In the genomic region with DNA sequence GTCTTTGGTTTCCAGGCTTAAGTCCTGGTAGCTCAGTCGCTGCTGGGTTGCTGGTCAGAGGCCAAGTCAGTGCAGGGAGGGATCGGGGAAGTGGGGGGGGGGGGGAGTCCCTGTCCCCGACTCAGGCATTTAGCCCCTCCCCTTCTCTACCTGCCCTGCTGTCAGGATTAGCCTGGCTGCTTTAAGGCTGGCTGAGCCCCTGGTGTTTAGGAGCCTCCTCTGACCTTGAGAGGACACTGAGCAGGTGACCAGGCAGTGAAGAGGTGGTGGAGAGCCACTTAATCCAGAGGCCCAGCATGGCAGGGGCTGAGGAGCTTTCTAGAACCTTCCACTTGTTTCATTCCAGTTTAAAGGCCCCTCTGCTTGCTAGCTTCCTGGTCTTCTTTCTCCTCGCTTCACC, we compare ENCODE assay signal across 25 mouse cellular contexts. TPM values are rescaled to one million over a fixed set of nuclear protein-coding genes. Genes with fewer than 3 reads are reported as not detected.
A peak's percentile ranks its signal among the peaks of the same experiment; 100 is the strongest.
DNase-seq lines count a peak whose midpoint lies in the region; ATAC-seq and TF ChIP-seq lines count a peak whose summit lies in the region.
"Had no signal": no experiment of that assay in that cellular context is flagged by ENCODE, and none has a peak within 500 bp of the region (broad histone marks: within the 10 kb centered on the region; RNA-seq: fewer than 3 reads in every experiment).

No protein-coding gene starts in this region.

- no peak overlapping the region for H3K4me3 ChIP-seq in neural tube, embryonic 12.5 days
- no peak overlapping the region for H3K4me3 ChIP-seq in neural tube, embryonic 15.5 days (replicated peaks)
- H3K4me3 ChIP-seq in hindbrain, postnatal 0 days (ENCODE audit: low read length) = no peak overlapping the region
- H3K4me3 ChIP-seq: embryonic facial prominence, embryonic 13.5 days; gastrocnemius, adult 2 months; liver, embryonic 12.5 days had no signal

- H3K27ac ChIP-seq in neural tube, embryonic 12.5 days = no peak overlapping the region
- no peak overlapping the region for H3K27ac ChIP-seq in neural tube, embryonic 15.5 days (replicated peaks)
- no peak overlapping the region for H3K27ac ChIP-seq in hindbrain, postnatal 0 days
- H3K27ac ChIP-seq: embryonic facial prominence, embryonic 13.5 days; gastrocnemius, adult 2 months; liver, embryonic 12.5 days had no signal

- peaks cover 6% of the 10 kb centered on the region; the same call in 1 of the 2 replicates for H3K27me3 ChIP-seq in neural tube, embryonic 12.5 days (replicated peaks)
- H3K27me3 ChIP-seq in neural tube, embryonic 15.5 days (replicated peaks) = no peaks in the 10 kb centered on the region
- no peaks in the 10 kb centered on the region for H3K27me3 ChIP-seq in hindbrain, postnatal 0 days (ENCODE audit: insufficient read depth, low read length)
- H3K27me3 ChIP-seq: embryonic facial prominence, embryonic 13.5 days had no signal

- ATAC-seq in neural tube, embryonic 12.5 days (ENCODE audit: low FRiP score, low read depth) = no peak
- no peak for ATAC-seq in neural tube, embryonic 15.5 days (ENCODE audit: low FRiP score)
- ATAC-seq in hindbrain, postnatal 0 days = no peak
- ATAC-seq: forebrain, postnatal 0 days; liver, embryonic 12.5 days; midbrain, embryonic 16.5 days had no signal

- 0 out of 2 replicates have a peak, but pooled peaks cover 6% of the 10 kb centered on the region for H3K4me1 ChIP-seq in neural tube, embryonic 12.5 days
- H3K4me1 ChIP-seq in neural tube, embryonic 15.5 days = no peaks in the 10 kb centered on the region
- H3K4me1 ChIP-seq in hindbrain, postnatal 0 days (ENCODE audit: insufficient read depth, low read length) = no peaks in the 10 kb centered on the region
- H3K4me1 ChIP-seq: liver, embryonic 12.5 days had no signal

- 0 out of 2 replicates have a peak overlapping the region, but pooled peaks have one; percentile 21 for H3K9ac ChIP-seq in neural tube, embryonic 12.5 days
- no peak overlapping the region for H3K9ac ChIP-seq in neural tube, embryonic 15.5 days (replicated peaks)
- no peak overlapping the region for H3K9ac ChIP-seq in hindbrain, postnatal 0 days (replicated peaks; ENCODE audit: low read length)
- H3K9ac ChIP-seq: embryonic facial prominence, embryonic 13.5 days; forebrain, postnatal 0 days; liver, embryonic 12.5 days had no signal

- H3K4me2 ChIP-seq in neural tube, embryonic 12.5 days (replicated peaks) = no peak overlapping the region
- H3K4me2 ChIP-seq in neural tube, embryonic 15.5 days = no peak overlapping the region
- no peak overlapping the region for H3K4me2 ChIP-seq in hindbrain, postnatal 0 days (ENCODE audit: low read depth, low read length)
- H3K4me2 ChIP-seq: embryonic facial prominence, embryonic 13.5 days; liver, embryonic 12.5 days had no signal

- H3K36me3 ChIP-seq in neural tube, embryonic 12.5 days = no peaks in the 10 kb centered on the region
- H3K36me3 ChIP-seq in neural tube, embryonic 15.5 days = no peaks in the 10 kb centered on the region
- H3K36me3 ChIP-seq in hindbrain, postnatal 0 days (ENCODE audit: insufficient read depth, low read length) = no peaks in the 10 kb centered on the region
- H3K36me3 ChIP-seq: embryonic facial prominence, embryonic 13.5 days; G1E; liver, embryonic 12.5 days had no signal

- no peaks in the 10 kb centered on the region for H3K9me3 ChIP-seq in neural tube, embryonic 12.5 days
- H3K9me3 ChIP-seq in neural tube, embryonic 15.5 days (replicated peaks) = no peaks in the 10 kb centered on the region
- no peaks in the 10 kb centered on the region for H3K9me3 ChIP-seq in hindbrain, postnatal 0 days (ENCODE audit: low read length)
- H3K9me3 ChIP-seq: embryonic facial prominence, embryonic 13.5 days; G1E; liver, embryonic 12.5 days had no signal

- TF ChIP-seq CTCF in hindbrain, postnatal 0 days (IDR thresholded peaks at IDR 0.05; ENCODE audit: low read depth) = no peak

- peak; percentile 43 for DNase-seq in kidney, postnatal 14 days
- peak; percentile 53 for DNase-seq in lung, postnatal 10 days
- DNase-seq in hindbrain, postnatal 0 days (ENCODE audit: low spot score) = no peak
- no peak for DNase-seq in right cerebral cortex, postnatal 14 days
- DNase-seq in yolk sac, embryonic 10.5 days (ENCODE audit: low spot score) = no peak
- DNase-seq: adrenal gland, adult 2 months; cerebellum, adult 9-11 months; forebrain, postnatal 0 days; gastrocnemius, adult 2 months; heart, adult 11 months; left cerebral cortex, postnatal 4 days; thymus, adult 18-20 months had no signal

- WGBS in neural tube, embryonic 12.5 days = 27% methylated on average over 4 of the region's 4 CpGs
- 22% methylated on average over 4 of the region's 4 CpGs for WGBS in neural tube, embryonic 15.5 days
- WGBS in hindbrain, postnatal 0 days = 25% methylated on average over 4 of the region's 4 CpGs

RNA-seq across cellular contexts. Expression of a gene that starts 36.9 kb away (rescaled TPM):
- 2.6 TPM in 2 replicates for polyA plus RNA-seq in neural tube, embryonic 12.5 days (2016; fragmentation: Nextera tagmentation; extraction: Ambion mirVana)
- 5.7 TPM in 2 replicates for polyA plus RNA-seq in neural tube, embryonic 15.5 days (2015; fragmentation: Nextera tagmentation; extraction: Ambion mirVana)
- 26.0 and 45.1 TPM in 2 replicates for total RNA-seq in hindbrain, postnatal 0 days (2014; rRNA removed)
- polyA plus RNA-seq in hindbrain, postnatal 0 days (2015; fragmentation: Nextera tagmentation; extraction: Ambion mirVana) = 2.3 and 3.3 TPM in 2 replicates
- total RNA-seq: gastrocnemius, adult 2 months; hematopoietic stem cell, adult 5-6 weeks had no signal
- polyA plus RNA-seq: G1E; heart, embryonic 14.5 days had no signal

RNA-seq across cellular contexts. Expression of a gene that starts 44.2 kb away (rescaled TPM):
- polyA plus RNA-seq in neural tube, embryonic 12.5 days (2016; fragmentation: Nextera tagmentation; extraction: Ambion mirVana) = 68.5 and 70.2 TPM in 2 replicates
- 72.1 and 76.3 TPM in 2 replicates for polyA plus RNA-seq in neural tube, embryonic 15.5 days (2015; fragmentation: Nextera tagmentation; extraction: Ambion mirVana)
- 23.6 and 26.1 TPM in 2 replicates for total RNA-seq in hindbrain, postnatal 0 days (2014; rRNA removed)
- 59.0 and 60.6 TPM in 2 replicates for polyA plus RNA-seq in hindbrain, postnatal 0 days (2015; fragmentation: Nextera tagmentation; extraction: Ambion mirVana)

RNA-seq across cellular contexts. Expression of a gene that starts 44.7 kb away (rescaled TPM):
- polyA plus RNA-seq in neural tube, embryonic 12.5 days (2016; fragmentation: Nextera tagmentation; extraction: Ambion mirVana) = not detected in 2 replicates
- polyA plus RNA-seq in neural tube, embryonic 15.5 days (2015; fragmentation: Nextera tagmentation; extraction: Ambion mirVana) = not detected in 2 replicates
- not detected in 2 replicates for total RNA-seq in hindbrain, postnatal 0 days (2014; rRNA removed)
- polyA plus RNA-seq in hindbrain, postnatal 0 days (2015; fragmentation: Nextera tagmentation; extraction: Ambion mirVana) = not detected in 2 replicates
- total RNA-seq: adrenal gland, adult 2 months; forebrain, postnatal 0 days; G1E; gastrocnemius, adult 2 months; hematopoietic stem cell, adult 5-6 weeks; layer of hippocampus, adult 18-20 months; left cerebral cortex, postnatal 4 days had no signal
- polyA plus RNA-seq: adrenal gland, adult 2 months; forebrain, postnatal 0 days; G1E; heart, embryonic 14.5 days; intestine, embryonic 14.5 days; liver, embryonic 12.5 days; midbrain, embryonic 16.5 days; small intestine, adult 2 months; stomach, embryonic 14.5 days; urinary bladder, adult 2 months had no signal

RNA-seq across cellular contexts. Expression of a gene that starts 51.2 kb away (rescaled TPM):
- 0.29 and 0.68 TPM in 2 replicates for polyA plus RNA-seq in neural tube, embryonic 12.5 days (2016; fragmentation: Nextera tagmentation; extraction: Ambion mirVana)
- polyA plus RNA-seq in neural tube, embryonic 15.5 days (2015; fragmentation: Nextera tagmentation; extraction: Ambion mirVana) = 0.20 and 1.7 TPM in 2 replicates
- 0.04 and 0.31 TPM in 2 replicates for total RNA-seq in hindbrain, postnatal 0 days (2014; rRNA removed)
- 0.06 and 0.08 TPM in 2 replicates for polyA plus RNA-seq in hindbrain, postnatal 0 days (2015; fragmentation: Nextera tagmentation; extraction: Ambion mirVana)

Comparison
In these comparisons a context has a peak if more than half of its experiments do, and no peak if none do; other contexts are left out.
1. DNase-seq: peak in kidney, postnatal 14 days (single experiment) and lung, postnatal 10 days (single experiment); none in hindbrain, postnatal 0 days (single experiment), right cerebral cortex, postnatal 14 days (single experiment) and yolk sac, embryonic 10.5 days (single experiment).